Mouse (Mus musculus): Measurements from ENCODE around the gene Zfp423.

Gene Zfp423

DNA sequence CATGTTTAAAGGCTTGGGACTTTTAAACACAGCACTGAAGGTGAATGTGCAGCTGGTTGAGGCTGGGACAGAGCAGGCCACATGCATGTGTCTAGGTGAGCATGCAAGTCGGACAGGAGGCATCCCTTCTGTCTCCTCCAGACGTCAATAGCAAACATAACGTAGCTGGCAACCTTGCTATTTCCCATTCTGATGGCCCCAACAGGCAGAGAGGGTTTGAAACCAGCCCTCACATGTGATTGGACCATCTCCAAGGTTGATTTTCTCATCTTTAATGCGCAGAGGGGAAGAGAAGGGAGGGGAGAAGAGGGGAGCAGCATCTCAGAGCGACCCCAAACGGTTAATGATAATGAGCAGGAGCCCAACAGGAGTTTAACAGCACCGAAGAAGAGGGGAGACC, 123.5 kb downstream of the Zfp423 start:
- 64% methylated on average over 7 of the region's 7 CpGs for WGBS

DNA sequence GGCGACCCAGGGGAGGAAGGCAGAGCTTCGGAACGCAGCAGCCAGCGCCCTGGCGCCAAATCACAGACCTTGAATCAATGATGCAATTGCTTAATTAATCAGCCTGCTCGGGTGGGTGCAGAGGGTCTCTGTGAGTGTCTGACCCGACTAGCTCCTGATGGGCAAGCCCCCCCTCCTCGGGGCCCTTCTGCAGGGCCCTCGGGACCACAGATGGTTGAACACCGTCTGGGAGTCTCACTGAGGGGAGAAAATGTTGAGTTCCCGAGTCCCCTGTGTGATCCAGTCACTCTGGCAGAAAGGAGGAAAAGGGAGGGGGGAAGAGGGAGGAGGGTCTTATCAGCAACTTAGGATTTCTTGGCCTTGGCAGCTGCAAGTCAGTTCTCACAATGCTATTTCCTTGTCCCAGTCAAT, 124.0 kb downstream of the Zfp423 start:
- 44% methylated on average over 11 of the region's 11 CpGs for WGBS

DNA sequence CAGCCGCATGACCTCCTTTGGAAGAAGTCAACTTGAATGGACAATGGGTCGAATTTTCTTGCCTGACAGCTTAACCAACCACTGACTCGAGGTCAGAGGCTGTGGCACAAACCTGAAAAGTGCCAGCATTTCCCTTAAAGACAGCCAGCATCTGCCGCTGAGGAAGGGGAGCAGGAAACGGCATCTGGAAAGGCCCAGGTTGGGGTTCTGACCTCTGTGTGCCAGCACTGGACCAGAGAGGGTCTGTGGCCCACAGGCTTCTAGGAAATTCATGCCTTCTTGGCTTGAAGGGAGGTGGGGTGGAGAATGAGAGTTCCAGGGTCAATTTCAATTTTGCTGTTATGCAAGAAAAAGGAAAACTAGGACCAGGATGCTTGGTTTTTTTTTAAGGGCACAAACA, 124.7 kb downstream of the Zfp423 start:
- 68% methylated on average over 5 of the region's 5 CpGs for WGBS

DNA sequence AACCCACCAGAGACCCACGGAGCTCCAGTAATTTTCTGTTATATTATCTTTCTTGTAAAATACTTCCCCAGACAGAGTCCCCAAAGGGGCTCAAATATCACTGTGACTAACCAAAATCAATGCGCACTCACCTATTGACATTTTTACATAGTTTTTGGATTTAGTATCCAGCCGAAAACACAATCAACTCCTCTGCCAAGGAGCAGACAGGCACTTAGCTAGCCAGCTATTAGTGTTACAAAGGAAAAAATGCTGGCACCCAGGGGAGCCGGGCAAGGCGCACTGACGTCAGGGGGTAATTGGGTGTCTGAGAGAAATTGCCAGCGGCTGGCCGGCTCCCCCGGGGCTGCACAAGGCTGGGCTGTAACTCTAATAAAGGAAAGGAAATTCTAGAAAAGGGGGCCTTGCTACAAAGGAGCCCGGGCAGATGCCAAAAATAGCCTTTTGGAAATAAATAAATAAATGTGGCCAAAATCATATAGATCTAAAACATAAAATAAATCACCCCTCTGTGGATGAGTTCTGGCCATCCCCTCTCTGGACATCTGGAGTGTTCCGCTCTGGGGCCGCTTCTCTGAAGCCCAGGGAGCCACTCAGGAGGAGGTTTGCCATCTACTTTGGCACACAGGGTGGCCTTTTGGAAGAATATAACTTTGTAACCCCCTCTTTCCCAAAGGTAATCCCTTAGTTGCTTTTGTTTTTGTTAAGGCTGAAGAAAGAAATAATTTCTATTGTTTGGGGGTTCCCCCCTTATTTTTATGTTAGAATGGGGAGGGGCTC, 125.4 kb downstream of the Zfp423 start:
- WGBS, result 66% methylated on average over 12 of the region's 12 CpGs

DNA sequence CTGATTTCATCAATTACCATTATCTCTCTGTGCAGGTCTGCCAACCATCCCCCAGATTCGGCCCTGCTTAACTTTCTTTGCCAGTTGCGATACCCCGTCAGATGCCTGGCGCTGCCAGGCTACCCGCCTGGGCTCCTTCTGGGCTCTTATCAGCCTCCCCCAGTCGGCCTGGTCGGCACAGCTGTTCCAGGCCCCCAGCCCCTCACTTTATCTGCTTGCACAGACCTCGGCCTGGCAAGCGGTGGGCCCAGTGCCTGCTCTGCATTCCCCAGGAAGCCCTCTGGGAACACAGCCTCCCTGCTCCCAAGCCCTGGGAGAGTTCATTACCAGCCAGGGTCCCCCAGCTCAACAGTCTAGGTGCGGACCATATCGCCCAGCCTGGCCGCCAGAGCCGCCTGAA, 126.1 kb downstream of the Zfp423 start:
- 77% methylated on average over 13 of the region's 13 CpGs for WGBS

DNA sequence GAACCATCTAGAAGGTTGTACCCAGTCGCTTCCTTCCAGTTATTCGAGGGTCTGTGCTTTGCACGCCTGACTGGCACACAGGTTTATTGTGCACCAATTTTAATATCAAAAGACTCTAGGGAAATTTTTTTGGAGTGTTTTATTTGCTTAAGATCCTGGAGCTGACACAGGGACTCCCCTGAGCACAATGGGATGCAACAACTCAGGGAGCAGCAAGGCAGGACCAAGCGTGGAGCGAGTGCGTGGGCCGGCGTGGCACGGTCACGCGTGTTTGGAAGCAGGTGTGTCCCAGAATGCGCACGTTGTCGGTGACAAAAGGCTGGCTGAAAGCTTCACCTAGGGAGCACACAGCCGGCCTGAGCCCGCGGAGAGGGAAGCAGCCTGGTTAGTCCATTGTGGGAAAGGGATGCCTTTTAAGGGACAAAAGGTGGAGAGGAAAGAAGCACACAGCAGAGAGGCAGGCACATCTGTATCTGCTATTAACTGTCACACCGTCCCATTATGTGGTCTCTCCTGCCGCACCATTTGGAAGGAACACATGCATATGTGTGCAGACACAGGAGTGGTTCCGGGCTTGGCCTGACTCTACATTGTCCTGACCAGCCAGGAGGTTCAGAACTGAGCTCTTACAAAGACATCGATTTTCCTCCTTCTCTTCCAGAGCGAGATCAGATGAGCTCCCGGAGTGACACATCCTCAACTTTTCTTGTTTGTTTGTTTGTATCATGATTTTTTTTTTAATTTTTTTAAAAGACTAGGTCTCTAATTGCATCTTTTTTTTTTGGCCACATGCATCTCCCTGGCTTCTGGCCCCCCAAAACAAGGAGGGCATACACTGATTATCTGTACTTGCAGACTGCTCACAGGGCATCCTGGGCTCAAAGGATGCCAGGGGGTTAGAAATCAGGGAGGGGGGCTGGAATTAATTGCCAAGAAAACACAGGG, 126.7 kb downstream of the Zfp423 start:
- WGBS, result 81% methylated on average over 23 of the region's 23 CpGs

DNA sequence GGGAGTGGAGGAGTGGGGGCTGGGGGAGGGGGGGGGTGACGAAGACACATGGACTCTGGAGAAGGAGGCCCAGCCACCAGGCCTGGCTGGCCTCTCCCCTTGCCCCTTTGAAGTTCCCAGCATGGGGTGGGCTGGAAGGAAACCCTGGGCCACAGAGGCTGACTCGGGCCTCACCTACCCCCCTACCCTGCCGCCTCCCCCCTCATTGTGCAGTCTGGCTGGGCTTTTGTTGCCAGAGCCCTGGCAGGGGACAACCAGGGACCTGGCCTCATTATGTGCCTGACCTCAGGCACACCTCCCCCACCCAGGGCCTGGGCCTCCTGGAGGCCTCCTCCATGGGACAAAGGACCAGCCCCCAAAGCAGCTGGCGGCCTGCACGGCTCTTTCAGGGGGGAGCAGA, 127.8 kb downstream of the Zfp423 start:
- WGBS, result 59% methylated on average over 5 of the region's 5 CpGs

DNA sequence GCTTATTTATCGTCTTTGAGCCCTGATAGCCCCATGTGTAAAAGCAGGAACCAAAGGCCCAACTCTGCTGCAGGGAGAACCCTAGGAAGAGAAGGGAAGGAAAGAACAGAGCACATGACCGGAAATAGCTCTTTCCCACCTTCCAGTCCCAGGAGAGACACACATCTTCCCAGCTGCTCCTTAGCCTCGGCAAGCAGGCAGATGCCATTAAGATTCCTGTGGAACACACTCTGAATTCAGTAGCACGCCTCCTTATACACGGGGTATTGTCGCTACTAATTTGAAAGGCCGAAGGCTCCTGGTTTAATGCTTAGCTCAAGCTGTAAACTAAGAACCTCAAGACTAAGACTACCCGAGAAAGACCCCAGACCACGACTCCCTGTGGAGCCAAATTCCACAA, 128.3 kb downstream of the Zfp423 start:
- 56% methylated on average over 9 of the region's 9 CpGs for WGBS

DNA sequence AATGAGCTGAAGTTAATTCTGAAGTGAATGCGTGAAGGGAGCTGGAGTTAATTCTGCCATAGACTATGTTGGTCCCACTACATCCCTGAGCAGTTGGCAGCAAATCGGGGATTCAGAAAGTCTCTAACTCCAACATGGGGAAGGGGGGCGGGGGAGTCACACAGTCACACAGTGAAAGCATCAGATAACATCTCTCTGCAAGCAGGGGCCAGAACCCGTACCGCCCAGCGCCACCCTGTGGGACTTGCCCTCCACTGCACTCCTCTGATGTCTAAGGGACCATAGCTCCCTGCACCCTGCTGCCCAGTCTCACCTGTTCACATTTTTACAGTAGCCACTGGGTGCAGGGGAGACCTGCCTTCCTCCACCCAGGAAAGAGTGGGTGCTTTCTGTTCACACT, 129.2 kb downstream of the Zfp423 start:
- WGBS, result 36% methylated on average over 6 of the region's 6 CpGs

DNA sequence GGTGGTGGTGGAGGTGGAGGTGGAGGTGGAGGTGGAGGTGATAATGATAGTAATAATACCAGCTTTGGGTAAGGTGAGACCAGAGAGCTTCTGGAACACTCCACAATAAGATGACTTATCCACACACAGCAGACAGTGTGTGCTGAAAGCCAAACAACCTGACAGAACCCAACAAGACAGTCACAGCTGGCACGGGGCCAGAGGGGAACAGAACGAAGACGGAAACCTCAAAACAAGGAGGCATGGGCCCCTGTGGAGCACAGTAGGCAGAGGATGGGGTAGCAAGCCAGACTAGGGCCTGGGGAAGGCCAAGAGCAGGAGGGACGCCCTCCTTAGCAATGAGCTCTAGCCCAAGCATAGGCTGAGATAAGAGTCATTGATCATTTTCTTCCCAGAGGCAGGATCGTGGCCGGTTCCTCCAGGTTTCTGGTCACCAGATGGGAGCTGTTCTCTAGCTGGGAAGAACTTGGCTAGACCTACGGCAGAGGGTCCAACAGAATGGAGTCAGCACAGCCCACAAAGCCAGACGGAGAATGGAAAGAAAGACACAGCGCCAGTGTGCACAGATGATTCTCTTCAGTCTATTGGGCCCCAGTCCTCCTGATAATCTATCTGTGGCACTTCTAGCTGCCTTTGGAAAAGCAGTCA, 133.3 kb downstream of the Zfp423 start:
- 77% methylated on average over 9 of the region's 9 CpGs for WGBS

DNA sequence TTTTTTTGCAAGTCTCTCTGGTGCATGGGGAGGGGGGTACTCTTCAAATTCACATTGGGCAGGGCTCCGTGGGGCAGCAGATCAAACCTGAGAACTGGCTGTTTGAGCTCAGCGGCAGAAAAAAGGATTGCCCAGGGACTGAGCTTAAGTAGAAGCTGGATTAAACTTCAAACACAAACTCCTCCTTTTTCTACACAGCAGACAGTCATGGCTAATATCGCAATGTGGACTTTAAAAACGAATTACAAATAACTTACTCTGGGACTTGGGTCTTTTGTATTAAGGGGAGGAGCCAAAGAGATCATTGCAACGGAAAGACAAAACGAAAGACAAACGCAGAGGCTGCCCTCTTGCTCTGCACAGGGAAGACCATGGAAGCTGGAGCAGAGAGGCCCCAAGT, 136.2 kb downstream of the Zfp423 start:
- WGBS, result 63% methylated on average over 7 of the region's 7 CpGs

DNA sequence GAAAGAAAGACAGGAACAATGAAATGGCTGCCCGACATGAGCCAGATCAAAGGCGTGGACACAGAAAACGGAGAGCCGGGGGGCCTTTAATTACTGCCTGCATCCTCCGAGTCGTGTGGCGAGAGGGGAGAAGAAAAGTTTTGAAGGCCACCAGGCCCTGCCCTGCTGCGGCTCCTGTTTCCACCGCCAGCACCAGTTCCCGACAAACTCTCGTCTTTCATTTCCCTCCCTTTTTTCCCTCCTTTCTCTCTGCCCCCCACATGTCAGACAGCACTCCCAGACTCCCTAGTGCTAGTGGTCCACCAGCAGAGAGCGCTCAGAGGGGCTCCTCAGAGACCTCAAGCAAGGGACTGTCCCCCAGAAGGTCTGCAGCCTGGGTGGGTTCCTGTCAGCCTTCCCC, 136.7 kb downstream of the Zfp423 start:
- 52% methylated on average over 12 of the region's 12 CpGs for WGBS

DNA sequence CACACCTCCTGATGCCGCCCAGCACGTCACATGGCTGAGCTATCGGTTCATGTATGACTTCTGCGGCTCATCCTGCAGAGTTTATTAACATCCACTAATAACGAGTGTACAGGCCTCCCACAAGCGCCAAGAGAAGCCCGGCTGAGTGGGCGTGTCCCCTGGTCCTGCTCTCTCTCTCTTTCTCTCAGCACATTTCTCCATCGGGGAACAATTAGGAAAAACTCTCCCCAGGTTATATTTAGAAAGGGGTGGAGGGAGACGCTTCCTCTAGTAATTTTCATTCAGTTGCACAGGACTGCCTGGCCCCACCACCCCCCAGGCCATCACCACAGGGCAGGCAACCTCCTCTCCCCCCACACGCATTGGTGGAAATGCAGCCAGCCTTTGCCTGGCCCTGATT, 137.2 kb downstream of the Zfp423 start:
- WGBS, result 39% methylated on average over 11 of the region's 11 CpGs

DNA sequence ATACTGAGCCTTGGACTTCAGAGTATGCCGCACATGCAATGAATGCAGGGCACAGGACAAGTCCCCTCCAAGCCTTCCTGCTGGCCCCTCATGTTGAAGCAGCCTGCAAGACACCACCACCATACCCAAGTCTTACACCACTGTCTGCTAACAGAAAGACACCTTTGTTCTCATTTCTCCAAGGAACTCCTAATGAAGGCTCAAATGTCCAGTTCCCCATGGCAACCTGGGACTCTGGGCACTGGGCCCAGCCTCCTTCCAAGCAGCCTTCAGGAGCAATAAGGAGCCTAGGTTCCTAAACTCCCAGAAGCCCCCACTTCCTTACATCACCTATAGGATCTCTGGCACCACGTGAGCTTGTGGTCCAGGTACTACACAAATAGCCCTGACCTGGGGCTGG, 137.7 kb downstream of the Zfp423 start:
- WGBS, result 60% methylated on average over 2 of the region's 2 CpGs

DNA sequence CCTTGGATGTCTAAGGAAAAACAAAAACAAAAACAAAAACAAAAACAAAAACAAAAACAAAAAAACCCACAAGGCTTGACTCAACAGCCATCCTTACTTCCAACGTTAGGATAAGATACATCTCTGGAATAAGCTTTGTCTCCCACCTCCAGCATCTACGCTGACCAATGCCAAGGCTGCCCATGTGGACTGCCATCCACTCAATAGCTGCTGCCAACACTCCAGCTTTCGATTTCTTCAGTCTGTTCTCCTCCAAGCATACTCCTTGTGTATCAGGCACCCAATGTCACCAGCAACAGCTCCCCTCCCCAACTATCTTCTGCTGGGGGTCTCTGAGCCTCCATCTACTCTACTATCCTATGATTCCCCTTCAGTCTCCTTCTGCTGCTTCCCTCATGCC, 140.1 kb downstream of the Zfp423 start:
- WGBS, result 76% methylated on average over 3 of the region's 3 CpGs

DNA sequence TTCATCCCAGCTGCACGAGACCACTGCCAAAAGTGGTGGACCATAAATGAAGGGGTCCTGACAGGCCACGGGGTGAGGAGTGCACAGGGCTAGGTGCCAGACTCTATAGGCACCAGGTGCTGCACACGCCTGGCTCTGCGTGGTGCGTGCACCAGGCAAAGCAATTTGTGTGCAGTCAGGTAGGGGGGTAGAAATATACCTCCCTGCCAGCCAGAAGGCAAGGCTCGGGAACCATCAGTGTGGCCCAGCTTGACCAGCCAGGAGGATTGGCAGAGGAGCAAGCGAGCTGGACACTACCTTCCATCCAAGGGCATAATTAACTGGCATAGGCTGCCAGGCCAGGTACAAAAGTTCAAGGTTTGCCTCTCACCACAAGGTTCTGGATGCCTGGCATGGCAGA, 140.9 kb downstream of the Zfp423 start:
- WGBS, result 95% methylated on average over 7 of the region's 7 CpGs

DNA sequence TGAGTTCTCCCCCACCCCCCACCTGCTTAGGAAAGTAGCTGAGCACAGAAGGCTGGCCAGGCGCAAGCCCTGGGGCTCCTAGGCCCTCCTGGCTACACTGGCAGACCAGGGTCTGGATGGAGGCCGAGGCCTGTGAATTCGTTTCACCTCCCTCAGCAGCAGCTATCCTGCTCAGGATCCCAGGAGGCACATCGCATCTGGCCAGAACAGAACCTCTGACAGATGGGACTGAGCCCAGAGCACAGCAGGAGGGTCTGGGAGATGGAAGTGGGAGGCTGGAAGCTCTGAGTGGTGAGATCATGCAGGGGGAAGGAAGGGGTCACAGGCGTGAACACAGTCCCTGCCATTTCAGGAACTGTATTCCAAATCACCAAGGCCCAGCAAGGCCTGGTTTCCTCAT, 143.3 kb downstream of the Zfp423 start:
- WGBS, result 67% methylated on average over 5 of the region's 5 CpGs

DNA sequence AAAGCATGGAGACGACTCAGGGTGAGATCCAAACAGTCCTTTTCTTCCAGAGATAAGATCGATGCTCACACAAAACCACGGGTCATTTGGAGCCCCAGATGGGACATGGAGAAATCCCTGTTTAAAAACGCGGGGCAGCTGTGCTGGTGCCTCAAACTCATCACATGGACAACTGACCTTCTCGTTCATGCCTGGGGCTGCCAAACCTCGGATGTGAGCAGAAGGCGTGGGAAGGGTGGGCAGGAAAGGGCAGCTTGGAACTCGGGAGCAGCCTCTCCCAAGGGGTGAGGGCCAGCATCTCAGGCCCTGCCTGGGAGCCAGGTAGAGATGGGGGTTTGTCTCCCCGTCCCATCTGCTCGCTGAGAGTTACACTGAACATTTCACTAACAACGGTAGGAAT, 146.7 kb downstream of the Zfp423 start:
- WGBS, result 78% methylated on average over 12 of the region's 12 CpGs

DNA sequence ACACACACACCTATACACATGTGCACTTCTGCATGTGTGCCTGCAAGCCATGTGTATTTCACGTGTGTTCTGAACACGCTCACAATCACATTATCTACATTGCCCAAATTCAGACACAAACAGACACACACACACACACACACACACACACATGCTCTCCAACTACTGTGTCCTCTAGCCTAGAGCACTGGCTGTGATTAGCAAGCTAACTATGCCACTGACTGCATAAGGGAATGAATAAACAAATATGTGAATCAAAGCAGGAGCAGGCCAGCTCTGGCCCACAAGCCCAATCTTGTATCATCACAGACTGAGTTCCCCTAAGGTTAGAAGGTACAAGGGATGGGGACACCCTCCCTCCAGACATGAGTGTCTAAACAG, 147.3 kb downstream of the Zfp423 start:
- 48% methylated on average over 2 of the region's 2 CpGs for WGBS

DNA sequence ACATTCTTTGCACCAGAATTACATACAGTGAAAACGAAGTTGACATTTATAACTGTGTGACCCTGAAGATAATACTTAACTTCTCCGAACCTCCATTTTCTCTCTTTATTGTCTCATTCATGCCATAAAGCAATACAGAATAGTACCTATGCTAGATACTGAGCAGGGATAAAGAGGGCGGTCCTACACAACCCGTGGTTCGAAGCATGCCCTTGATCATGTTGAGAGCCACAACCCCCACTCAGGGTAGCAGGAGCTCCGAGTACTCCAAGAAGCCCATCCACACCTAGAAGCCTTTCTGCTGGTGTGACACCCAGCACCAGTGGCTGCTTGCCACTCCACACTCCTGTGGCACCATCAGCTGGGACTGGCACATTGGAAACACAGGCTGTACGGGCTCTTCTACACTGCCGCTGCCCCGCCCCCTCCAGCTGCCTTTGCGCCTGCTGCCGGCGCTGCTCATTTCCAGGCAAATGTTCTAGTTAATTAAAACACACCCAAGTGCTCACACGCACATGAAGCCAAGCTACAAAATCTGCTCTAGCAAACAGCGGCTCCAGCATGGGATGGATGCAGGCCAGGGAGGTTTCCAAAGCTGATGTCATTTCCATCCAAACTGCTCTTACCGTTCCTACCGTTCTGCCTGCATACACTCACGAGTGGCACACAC, 147.9 kb downstream of the Zfp423 start:
- WGBS, result 38% methylated on average over 17 of the region's 17 CpGs

DNA sequence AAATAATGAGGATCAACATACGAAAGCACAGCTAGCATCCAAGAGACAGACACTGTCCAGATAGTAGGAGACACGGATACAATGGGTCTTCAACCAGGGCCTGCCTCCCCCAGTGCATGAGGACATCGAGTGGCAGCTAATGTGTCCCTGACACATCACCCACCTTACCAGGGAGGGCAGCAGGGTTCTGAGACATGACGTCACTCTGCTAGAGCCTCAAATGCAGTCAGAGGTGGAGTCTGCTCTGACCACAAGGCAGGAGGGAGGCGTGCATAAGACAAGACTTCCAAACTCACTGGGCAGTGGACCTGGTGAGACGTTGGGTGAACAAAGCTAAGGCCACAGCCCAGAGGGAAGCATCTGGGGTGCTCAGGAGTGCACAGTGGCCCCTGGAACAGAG, 148.6 kb downstream of the Zfp423 start:
- WGBS, result 88% methylated on average over 6 of the region's 6 CpGs

DNA sequence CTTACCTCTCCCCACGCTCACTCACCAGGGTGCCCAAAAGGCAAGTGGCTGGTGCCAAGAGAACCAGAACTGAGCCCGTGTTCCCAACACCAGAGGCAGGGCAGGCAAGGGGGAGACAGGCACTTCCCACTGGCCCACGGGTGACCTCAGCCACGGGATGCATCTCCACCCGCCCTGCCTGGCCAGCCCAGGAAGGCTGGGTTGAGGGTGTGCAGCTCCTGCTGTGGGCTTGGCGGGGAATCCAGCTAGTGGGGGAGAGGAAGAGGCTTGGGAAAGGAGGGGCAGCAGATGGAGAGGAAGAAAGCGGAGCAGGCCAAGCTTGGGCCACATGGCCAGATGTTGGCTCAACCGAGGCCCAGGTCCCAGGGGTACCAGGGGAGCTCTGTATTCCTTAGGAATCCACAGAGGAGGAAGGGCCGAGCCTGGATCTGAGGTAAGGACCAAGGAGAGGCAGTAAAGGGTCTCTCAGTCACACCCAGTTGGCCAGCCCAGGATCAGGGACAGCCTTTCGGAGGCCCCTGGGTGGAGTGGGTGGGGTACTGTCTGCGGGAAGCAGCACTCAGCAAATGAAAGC, 155.0 kb downstream of the Zfp423 start:
- WGBS, result 63% methylated on average over 11 of the region's 11 CpGs
